Mouse (Mus musculus) cerebral cortex, adult 2 months (tissue): ENCODE data around the gene Crybb3.

ENCODE experiments used
- WGBS: fragments of 180-500 bp; shearing (Covaris S2); methylation state at CpG from one replicate; pipeline ENCODE4 v1.1.7; 2018; 5-methylcytosine and 5-hydroxymethylcytosine counted together

Crybb3 gene

GRCm38 (mm10) chr5:113105035-113105434 lies 23.7 kb upstream of the Crybb3 start:
- WGBS, result 66% methylated on average over 9 of the region's 9 CpGs

DNA sequence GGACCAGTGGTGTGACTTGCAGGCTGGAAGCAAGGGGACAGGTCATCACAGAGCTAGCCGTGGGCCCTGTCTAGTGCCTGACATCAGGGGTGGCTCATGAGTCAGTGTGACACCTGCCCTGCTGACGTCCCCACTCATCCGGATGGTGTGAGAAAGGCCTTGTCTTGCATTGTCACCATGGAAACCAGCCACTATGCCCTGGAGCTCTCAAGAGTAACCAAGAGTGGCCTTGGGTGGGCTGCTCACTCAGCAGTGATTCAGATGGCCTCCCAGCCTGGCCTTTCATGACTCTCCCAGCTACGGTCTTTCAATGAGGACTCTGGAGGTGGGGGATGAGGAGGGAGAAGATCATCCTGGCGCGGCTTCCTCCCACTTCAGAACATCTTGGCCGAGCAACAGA lies 21.1 kb upstream of the Crybb3 start:
- WGBS, result 35% methylated on average over 7 of the region's 7 CpGs

DNA sequence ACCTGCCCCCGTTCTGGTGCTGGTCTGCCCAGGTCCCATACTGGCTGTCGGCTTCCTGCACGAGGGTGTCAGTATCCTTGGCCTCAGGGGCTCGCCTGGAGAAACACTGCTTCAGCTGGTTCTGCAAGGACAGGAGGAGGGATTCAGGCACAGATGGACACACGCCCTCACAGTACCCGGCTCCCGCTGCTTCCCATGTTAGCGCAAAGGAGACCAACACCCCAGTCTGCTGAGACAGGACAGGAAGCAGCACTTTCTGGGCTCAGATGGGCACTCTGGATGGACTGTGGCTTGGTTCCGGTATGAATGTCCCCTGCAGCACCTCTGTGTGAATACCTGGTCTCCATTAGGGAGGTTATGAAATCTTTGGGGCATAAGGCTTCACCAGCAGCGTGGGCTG lies 20.1 kb upstream of the Crybb3 start:
- WGBS, result 62% methylated on average over 10 of the region's 10 CpGs

DNA sequence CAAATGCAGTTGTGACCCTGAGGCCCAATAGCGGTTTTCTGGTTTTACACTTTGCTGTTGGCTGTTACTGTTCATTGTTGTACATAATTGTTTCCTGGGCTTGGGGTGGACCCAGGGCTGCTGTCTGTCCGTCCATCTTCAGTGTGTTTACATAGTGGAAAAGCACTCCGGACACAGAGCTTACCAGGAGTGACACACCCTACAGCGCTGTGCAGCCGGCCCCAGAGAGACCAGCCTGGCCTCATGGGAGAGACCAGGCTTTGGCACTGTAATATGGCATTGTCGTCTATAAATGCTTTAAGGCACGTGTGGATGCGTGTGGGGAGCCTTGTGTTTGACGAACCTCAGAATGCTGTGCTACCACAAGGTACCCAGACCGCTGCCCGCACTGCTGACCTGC lies 19.0 kb upstream of the Crybb3 start:
- WGBS, result 65% methylated on average over 11 of the region's 11 CpGs

- WGBS, result 20% methylated on average over 1 of the region's 1 CpGs
These were observed 18.2 kb upstream of the Crybb3 start for GRCm38 (mm10) chr5:113099546-113099945.

DNA sequence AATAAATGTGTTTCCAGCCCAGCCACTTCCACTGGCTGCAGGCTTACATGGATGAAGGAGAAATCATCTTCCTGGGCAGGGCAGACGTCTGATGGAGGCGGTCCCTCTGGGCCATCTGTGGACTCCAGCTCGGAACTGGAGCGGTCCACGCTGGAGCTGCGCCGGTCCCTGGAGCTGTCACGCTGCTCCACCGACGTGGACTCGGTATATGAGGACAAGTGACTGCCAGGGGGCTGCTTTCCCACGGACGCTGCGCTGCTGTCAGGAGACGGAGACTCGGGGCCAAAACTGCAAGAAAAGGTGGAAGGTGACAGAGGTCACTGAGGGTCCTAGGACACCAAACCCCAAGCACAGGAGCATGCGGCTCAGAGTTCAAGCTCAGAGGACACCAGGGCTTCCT lies 16.2 kb upstream of the Crybb3 start:
- 85% methylated on average over 17 of the region's 17 CpGs for WGBS

DNA sequence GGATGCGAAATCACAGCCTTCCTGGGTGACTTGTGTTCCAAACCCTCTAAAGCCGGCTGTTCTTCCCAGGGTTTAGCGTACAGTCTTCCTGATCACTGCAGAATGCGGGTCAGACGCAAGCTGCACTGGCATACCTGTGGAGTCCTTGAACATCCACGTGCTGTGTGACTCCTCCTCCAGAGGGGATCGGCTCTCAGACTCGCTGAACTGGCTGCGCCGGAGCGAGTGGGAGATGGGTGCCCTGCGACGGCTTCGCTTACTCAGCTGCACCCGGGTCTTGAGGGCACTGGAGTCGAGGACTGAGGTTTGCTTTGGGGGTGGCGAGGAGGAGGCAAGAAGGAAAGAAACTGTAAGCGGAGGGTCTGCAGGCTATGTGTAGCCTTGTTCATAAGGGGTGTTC lies 14.1 kb upstream of the Crybb3 start:
- 92% methylated on average over 18 of the region's 18 CpGs for WGBS

DNA sequence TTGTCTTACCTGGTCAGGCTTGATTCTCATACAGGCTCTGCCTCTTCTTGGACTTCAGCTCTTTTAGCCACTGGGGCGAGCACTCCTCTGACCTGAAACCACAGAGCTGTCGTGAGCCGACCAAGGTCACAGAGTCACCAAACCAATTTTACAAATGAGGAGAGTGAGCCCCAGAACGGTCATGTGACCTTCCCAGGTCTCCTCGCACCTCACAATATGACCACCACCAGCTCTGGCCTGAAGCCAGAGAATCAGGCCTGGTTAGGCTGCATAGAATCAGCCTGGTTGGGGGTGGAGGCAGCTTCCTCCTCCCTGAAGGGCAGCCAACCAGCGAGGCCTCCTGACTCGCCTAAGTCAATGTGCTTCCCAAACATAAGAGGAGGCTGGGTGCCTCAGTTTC lies 11.0 kb upstream of the Crybb3 start:
- WGBS, result 69% methylated on average over 7 of the region's 7 CpGs

DNA sequence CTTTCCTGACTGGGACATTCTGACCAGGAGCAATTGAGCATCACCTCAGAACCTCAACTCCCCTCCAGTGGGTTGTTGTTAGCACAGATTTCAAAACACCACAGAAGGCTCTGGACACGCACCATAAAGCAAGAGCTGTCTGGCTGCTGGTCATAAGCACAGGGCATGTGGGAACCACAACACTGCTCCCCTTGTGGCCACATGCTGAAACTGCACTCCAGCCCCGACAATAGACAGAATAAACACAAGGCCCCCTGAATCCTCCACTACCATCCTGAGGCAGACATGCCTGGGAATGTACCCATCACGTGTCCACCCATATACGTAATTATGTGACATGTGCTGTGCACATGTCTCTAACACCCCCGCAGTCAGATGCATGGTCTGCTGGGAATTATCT lies 9.8 kb upstream of the Crybb3 start:
- 44% methylated on average over 5 of the region's 5 CpGs for WGBS

DNA sequence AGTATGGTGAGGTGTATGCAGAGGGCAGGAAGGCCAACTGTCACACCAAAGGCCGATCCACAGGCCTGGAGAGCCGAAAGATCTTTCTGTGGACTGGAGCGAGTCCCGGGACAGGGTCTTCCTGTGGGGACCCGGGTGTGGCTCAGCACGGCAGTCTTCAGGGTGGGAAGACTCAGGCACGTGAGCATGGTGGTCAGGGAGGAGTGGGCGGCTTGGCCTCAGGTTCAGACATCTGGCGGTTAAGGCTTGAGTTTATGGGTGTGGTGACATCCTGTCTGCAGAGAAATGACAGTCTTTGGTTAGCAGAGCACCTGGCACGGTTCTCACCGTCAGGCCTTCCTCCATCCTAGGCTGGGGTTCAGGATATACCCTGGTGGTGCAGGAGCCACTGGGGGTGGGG lies 9.4 kb upstream of the Crybb3 start:
- 83% methylated on average over 11 of the region's 11 CpGs for WGBS

GRCm38 (mm10) chr5:113090077-113090690 lies 8.8 kb upstream of the Crybb3 start:
- 86% methylated on average over 24 of the region's 24 CpGs for WGBS

DNA sequence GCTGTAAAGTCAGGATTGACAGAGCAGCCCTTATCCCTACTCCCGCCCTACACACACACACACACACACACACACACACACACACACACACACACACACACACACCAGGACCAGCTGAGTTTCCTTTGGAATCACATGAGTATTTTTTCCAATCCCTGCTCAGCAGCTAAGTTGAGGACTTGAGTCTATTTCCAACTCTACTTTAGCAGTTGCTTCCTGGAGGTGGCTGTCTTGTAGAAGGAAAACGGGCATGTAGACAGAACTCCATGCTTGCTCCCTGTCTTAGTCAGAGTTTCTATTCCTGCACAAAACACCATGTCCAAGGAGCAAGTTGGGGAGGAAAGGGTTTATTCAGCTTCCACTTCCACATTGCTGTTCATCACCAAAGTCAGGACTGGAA lies 6.1 kb upstream of the Crybb3 start:
- WGBS, result 73% methylated on average over 2 of the region's 2 CpGs

GRCm38 (mm10) chr5:113086990-113087389 lies 5.6 kb upstream of the Crybb3 start:
- WGBS, result 57% methylated on average over 4 of the region's 4 CpGs

DNA sequence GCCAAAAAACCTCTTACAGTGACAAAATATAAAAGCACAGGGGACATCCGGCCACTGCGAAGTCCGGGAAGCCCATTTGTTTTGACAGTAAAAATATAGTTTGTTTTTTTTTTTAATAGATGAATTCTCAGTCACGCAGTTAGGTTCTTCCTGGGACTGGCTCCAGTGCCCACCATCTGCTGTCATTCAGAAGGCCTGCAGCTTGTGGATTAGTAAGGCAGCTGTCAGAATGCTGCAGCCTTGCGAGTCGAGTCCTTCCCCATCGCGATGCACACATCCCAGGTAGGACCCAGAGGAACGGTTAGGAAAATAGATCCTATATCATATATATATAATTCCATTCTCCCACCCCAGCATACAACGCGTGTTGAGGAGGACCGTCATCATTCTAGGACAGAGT lies 5.1 kb upstream of the Crybb3 start:
- WGBS, result 32% methylated on average over 12 of the region's 12 CpGs

- 41% methylated on average over 2 of the region's 2 CpGs for WGBS
These were observed 4.5 kb upstream of the Crybb3 start for GRCm38 (mm10) chr5:113085931-113086330.

GRCm38 (mm10) chr5:113084309-113084708 lies 2.9 kb upstream of the Crybb3 start:
- WGBS, result 75% methylated on average over 2 of the region's 2 CpGs

GRCm38 (mm10) chr5:113082356-113083168 lies 1.2 kb upstream of the Crybb3 start:
- 48% methylated on average over 19 of the region's 19 CpGs for WGBS

- 86% methylated on average over 9 of the region's 9 CpGs for WGBS
These were observed 364 bp downstream of the Crybb3 start for GRCm38 (mm10) chr5:113081020-113081419.

GRCm38 (mm10) chr5:113079783-113080182 lies 1.6 kb downstream of the Crybb3 start:
- 24% methylated on average over 21 of the region's 21 CpGs for WGBS

GRCm38 (mm10) chr5:113078686-113079085 lies 2.7 kb downstream of the Crybb3 start:
- WGBS, result 68% methylated on average over 5 of the region's 5 CpGs

DNA sequence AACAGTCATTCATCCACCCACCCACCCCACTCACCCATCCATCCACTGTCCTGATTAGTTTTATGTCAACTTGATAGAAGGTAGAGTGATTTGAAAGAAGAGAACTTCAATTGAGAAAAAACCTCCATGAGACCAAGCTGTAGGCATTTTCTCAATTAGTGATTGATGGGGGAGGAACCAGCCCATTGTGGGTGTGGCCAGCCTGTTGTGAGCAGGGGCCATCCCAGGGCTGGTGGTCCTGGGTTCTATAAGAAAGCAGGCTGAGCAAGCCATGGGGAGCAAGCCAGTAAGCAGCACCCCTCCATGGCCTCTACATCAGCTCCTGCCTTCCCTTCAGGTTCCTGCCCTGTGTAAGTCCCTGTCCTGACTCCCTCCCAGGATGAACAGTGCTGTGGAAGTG lies 11.4 kb downstream of the Crybb3 start, which contains the start of gene Crybb2:
Gene Crybb2 (minus strand): TSS at position 101 of the 400 bp plus-strand sequence.

DNA sequence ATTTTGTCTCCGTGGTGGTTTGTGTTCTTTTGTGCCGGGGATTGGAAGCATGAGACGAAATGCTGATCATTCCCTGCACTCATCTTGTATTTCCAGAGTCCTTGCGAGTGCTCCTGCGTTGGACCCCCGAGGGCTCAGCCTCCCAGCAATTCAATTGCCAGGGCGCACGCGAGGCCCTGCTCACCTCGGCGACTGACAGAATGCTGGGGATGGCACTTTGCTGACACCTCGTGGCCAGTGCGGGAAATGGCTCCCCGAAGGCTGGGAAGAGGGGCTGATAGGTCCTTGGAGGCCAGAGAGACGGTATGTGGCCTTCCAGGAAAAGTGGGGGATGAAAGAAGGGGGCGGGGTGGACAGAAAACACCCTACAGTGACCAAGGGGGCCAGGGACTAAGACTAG lies 27.1 kb downstream of the Crybb3 start:
- 8% methylated on average over 16 of the region's 16 CpGs for WGBS

GRCm38 (mm10) chr5:113050581-113051185 lies 30.7 kb downstream of the Crybb3 start:
- WGBS, result 47% methylated on average over 7 of the region's 7 CpGs
